Mouse (Mus musculus) layer of hippocampus, postnatal 10 days (tissue): ENCODE measurements around the gene Gpc2. TPM values are rescaled to one million over a fixed set of nuclear protein-coding genes. Genes with fewer than 3 reads are reported as not detected.

Experiments used
- DNase-seq, 2 experiments: peaks; one replicate each; pipeline ENCODE4 v3.0.0; 2021; ENCODE audit warnings: low spot score in 2 of 2
- total RNA-seq, 2 experiments: library from RNA; stranded (reverse); gene quantifications; 2 replicates each; pipeline ENCODE4 v1.2.3; 2021

Gene Gpc2
- total RNA-seq, 2 experiments from 2014 or later: 11.2 to 11.8 TPM

DNA sequence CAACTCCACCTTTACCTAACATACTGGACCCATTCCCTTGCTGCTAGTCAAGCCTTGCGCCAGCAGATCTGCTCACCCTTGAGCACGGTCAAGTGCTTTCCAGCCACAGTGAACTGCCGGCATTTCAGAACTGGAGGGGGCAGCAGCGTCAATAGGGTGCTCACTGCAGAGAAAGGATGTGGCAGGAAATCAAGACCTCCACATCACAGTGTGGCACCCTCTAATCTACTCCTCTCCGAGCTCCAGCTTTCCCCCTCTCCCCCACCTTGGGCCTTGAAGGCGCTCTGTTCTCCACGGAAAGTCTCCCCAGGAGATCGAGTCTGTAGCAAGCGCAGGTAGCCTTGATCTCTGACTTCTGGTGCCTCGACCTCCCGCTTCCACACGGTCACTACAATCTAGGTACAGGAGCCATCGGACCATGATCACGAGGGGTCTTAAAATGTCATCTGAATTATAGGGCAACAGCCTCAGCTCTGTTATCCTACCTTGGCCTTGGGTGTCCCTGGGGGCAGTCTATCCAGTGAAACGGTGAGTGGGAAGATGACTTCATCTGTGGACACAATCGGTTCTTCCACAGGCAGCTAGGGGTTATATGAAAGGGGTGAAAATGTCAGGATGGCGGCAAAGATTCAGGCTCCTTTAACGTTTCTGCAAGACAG is 17.1 kb downstream of the Gpc2 start:
- no peak for DNase-seq

DNA sequence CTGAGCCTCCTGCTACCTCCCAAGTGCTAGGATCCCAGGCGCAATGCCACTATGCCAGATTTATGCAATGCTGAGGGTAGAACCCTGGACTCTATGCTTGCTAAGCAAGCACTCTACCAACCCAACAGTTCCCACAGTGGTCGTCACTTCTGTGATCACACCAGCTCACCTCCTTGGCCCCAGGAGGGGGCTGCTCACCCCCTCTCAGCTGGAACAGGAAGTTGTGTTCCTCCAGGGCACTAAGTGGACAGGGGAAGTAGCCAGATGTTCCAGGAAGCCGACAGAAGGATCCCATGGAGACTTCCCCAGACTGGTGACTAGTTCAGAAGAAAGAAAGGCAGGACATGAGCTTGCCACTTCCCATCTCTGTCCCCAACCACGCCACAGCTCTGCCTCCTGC is 17.8 kb downstream of the Gpc2 start:
- no peak for DNase-seq

DNA sequence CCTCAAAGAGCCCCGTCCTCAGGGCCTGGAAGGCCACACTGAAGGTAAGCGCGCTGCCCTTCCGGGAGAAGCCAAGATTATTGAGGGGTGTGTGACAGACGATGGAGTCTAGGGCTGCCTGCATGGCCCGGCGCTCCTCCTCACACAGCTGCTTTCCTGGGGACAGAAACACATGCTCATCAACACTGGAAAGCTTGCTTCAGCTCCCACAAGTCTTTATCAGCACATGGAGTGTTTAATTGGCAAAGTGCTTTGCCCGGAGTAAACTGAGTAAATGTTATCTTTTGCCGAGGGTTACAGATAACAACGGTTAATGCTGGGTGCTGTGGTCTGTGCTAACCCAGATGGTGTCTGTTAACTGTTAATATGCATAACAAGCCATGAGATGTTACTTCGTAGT is 19.0 kb downstream of the Gpc2 start:
- peak in 1 of 2 experiments; percentile 9 for DNase-seq

DNA sequence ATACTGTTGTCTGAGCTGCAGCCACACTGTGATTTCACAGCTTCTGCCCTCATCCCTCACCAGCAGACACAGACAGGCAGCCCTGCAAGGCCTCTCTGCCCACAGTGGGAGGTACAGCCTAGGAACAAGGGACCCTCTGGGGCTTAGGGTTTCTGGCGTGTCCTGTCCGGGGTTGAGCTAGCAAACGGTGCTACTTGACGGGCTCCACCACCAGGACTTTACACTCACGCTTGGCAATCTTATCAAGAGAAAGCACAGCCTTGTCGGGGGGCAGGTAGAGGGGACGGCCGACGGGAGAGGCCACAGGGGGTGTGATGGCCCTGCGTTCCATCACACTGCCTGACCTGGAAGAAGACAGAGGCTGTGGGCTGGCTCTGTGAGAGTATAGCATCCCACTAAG is 19.8 kb downstream of the Gpc2 start:
- no peak for DNase-seq

DNA sequence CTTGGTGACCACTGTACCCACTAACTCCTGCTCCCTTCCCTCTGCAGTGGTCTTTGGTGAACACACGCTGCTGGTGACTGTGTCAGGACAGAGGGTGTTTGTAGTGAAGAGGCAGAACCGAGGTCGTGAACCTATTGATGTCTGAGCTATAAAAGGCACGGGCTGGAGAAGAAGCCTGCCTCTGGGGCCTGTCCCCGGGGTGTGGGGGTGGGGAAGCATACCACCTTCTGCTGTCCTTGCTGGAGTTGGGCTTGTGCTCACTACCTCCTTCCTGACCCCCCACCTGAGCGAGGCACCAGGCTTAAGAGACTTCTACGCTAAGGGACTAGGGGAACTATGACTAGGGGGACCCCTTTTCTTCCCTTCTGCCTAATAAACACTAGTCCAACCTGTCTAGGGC is 20.8 kb downstream of the Gpc2 start:
- peak in 1 of 2 experiments; percentile 10 for DNase-seq

DNA sequence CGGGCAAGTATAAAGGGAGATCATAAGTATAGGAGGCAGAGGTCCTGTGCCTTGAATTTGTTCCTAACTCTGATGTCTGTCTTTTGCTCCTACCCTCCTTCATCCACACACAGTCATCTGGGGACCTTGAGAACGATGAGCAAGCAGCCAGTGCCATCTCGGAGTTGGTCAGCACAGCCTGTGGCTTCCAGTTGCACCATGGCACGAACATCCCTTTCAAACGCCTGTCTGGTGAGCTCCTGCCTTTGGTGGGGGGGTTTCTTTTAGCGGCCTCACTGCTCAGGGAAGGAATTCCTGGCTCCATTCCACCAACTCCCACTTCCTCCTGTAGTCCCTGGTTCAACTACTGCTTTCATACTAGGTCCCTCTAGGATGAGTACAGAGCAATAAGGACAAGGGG is 21.3 kb downstream of the Gpc2 start:
- peak in 1 of 2 experiments; percentile 14 for DNase-seq

DNA sequence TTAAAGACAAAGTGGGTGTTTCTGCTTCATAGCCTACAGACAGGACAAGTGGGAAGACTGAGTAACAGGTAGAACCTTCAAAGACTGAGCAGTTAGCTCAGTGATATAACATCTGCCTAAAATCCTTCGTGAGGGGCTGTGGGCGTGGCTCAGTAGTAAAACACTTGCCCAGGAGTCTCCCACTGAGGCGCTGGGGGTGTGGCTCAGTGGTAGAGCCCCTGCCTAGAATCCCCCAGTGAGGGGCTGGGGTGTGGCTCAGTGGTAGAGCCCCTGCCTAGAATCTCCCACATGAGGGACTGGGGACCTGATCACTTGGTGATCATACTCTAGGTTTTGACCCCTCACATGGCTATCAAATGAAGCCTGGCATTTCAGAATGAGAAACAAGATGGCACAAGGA is 21.7 kb downstream of the Gpc2 start:
- no peak for DNase-seq

DNA sequence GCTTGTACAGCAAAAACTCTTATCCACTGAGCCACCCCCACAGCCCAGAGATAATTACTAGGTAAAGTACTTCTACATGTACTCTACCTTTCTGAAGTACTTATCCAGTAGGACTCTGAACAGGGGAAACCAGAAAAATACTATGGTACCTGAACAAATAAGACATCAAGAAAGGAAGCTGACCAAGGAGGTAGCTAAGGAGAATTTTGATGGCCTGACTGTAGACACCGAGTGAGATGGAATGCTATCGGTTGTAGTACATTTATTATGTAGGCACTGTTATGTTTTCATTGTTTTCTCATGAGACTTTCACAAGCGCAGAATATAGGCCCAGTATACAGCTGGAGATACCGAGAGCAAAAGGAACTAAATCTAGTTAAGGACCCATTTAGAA is 22.2 kb downstream of the Gpc2 start:
- no peak for DNase-seq

DNA sequence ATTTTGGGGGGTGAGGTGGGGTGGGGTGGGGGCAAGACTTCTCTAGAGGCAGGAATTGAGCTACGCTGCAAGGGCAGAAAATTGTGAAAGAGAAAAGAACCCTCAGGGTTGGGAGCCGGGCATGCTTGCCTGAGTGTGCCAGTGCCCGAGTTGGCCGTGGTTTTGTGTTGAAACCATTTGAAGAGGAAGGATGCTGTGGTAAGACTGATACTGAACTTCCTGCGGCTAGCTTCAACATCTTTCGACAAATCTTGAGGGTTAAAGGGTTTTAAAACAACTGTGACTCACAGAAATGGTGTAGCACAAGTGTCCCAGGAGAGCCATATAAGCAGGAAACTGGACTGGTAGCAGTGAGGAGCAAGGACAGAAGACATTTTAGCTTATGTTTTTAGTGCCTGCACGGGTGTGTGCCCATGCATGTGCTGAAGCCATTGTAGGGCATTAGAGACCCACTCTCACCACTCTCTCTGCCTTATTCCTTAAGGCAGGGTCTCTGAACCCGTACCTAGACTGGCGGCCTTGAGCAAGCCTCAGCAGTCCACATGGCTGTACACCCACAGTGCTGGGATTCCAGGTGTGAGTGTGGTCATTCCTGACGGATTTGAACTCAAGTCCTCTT is 22.7 kb downstream of the Gpc2 start:
- DNase-seq: no peak

DNA sequence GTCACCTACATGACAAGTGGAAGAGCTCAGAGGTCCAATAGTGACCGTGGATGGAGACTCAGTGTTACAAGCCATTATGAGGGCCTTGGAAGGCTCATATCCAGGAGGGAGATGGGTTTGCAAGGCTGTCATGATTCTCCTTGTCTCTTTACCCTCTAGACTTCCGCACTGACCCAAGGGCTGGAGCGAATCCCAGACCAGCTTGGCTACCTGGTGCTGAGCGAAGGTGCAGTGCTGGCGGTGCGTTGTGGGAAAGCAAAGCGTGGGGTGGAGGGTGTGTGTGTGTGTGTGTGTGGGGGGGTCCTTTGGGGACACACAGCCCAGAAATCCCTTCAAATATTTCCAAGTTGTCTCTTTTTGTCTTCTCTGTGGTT is 23.7 kb downstream of the Gpc2 start:
- no peak for DNase-seq

DNA sequence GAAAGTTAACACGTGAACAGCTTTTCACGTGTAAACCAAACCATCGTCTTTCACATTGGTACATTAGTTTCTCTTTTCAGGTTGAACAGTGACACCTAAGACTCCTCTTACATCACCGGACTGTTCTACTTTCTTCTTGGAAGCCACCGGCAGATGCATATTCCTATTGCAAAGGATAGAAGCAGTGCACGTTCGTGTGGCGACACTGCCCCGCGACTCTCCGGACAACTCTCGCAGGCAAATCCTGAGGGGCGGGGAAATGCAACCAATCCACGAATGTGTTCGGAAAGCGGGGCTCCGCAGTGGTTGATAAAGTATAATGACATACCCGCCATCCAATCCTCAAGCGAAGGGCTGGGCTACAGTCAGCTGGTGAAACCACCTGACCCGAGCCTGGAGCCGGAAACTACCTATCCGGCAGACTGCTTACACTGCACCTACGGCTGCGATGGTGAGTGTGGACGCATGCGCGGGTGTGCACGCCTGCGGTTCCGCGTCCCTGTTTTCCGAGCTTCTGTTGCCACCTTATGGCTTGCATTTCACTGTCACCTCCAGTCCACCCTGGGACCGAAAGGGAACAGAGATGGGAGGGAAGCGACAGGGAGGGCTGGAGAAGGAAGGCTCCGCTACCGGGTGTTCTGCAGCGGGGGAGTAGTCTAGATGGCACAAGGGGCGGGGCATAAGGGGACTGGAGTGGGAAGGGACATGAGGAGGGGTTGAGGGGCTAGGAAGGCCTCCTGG is 24.3 kb downstream of the Gpc2 start, which contains the start of gene Lamtor4:
TSS of gene Lamtor4 (plus strand) at position 130 of the 741 bp plus-strand sequence.
- peak; percentile 85 to 92 for DNase-seq

DNA sequence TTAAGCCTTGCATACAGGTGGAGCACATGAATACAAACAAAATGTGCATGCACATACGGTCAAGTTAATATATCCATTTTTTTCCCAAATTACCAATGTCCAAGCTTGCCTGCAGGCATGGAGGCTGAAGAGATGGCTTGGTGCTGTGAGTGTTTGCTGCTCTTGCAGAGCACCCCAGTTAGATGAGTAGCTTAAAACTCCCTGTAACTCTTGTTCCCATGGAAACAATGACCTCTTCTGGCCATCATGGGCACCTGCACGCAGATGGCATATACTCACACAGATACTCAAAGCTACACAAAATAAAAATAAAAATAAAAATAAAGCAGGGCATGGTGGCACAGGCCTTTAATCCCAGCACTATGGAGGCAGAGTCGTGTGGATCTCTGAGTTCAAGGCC is 26.7 kb downstream of the Gpc2 start:
- DNase-seq: no peak

DNA sequence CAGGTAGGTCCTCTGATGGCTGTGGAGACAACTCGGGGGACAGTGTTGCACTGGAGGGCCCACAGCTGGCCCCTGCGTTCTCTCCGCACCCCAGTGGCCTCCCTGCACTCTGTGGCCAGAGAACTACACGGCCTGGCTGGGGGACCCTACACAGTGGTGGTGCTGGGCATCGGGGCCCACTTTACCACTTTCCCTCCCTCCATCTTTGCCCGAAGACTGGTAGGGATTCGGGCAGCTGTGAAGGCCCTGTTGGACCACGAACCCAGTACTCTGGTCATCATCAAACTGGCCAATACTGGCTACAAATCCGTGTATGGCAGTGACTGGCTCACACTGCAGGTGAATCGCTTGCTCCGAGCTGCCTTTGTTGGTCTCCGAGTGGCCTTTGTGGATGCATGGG is 28.7 kb downstream of the Gpc2 start:
- DNase-seq: no peak

DNA sequence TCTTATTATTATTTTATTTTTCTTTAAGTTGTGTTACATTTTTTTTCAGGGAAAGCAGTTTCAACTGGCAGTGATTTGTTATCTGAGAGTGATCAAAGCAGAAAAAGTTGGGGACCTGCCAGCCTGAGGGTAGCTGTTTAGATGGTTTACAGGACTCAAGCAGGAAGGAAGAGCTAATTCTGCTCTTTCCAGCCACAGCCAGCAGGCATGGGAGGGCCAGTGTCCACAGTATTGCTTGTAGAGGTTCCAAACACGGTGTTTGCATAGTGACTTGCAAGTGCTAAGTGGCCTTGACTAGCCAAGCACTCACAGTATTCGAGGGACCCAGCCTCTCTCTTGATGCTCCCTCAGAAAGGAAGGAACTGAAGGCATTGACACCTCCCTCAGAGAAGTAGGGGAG is 38.3 kb downstream of the Gpc2 start:
- no peak for DNase-seq

DNA sequence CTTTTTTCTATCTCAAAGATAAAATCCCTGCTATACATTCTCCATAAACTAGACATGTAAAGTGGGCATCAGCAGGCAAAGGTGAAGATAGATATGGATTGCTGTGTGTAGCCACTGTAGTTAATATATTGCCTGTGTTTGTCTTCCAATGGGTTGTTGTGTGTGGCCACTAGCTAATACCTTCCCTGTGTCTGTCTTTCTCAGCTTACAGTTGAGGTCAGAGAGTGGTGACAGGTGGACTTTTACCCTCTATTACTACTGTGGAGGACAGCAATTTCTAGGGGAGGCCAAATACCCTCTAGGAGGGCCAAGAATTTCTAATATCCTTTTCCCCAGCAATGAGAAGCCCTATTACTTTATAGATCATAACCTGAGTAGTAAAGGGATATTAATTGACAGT is 45.6 kb downstream of the Gpc2 start:
- DNase-seq: no peak

DNA sequence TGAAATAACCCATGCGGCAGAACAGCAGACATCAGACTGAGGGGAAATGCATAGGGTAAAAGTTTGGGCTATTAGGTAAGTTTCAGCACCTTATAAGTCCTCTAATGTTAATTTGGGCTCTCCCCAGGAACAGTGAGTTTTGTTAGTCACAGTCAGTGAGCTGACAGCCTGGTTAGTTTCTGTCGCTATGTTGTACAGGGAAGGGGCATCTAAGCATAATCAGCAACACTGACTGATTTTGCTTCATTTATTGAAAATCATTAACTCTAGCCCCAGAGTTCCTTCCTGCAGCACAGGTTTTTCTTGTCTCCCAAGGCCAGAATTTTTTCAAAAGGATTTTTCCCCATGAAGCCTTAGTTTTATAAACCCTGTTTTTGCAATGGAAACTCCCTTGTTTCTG is 46.0 kb downstream of the Gpc2 start:
- no peak for DNase-seq

DNA sequence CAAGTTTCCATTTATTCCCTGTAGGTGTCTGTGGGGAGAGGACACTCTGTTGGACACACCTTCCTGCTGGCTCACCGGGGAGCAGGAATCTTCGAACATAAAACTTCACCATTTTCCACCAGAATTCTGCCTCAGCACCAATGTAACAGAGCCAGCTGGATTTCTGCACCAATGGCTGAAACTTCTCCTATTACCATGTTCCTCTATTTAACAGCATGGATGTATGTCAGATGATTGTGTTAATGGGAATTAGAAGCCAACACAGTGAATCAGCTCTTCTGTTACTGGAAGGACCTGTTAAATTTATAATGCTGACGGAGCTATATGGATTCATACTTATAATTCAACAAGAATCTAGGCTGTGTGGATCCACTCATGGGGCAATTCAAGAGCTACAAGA is 50.3 kb downstream of the Gpc2 start:
- DNase-seq: no peak

DNA sequence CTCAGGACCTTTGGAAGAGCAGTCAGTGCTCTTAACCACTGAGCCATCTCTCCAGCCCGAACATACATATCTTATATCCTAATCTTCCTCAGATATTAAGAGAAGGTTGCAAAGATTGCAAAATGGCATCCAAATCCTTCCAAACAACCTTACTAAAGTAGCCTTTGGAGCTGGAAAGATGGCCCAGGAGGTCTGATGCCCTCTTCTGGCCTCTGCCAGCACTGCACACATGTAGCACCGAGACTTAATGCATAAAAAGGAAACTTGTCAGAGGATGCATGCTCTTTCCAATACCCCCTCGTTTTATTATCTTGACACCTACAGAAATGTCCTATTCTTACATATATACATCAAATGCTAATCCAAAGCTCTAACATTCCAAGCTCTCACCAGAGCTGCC is 51.8 kb downstream of the Gpc2 start:
- peak; percentile 26 to 35 for DNase-seq

DNA sequence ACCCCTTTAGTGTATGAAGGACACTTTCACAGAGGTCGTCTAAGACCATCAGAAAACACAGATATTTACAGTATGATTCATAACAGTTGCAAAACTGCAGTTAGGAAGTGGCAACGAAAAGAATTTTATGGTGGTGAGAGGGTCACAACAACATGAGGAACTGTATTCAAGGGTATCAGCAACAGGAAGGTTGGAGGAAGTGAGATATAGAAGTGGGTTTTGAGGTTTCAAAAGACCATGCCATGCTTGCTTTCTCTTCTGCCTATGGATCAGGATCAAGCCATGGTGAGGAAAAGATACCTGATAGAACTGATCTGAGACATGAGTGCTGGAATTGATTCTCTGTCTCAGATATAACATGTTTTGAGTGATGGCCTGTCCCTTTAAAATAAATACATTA is 52.4 kb downstream of the Gpc2 start:
- no peak for DNase-seq

DNA sequence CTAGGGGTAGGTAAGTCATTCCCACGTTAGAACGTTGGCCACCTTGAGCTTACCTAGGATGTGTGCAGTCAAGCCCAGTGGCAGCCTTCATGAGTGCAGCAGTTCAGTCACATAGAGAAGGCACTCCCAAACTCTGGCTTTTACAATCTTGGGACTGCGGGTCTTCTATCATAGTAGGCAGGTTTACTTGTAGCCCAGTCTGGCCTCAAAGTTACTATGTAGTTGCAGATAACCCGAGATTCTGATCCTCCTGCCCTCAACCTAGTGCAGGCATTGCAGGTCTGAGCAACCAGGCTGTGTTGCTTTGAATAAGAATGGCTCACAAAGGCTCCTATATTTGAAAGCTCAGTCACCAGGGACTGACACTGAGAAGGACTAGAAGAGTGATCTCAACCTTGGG is 53.3 kb downstream of the Gpc2 start:
- no peak for DNase-seq

DNA sequence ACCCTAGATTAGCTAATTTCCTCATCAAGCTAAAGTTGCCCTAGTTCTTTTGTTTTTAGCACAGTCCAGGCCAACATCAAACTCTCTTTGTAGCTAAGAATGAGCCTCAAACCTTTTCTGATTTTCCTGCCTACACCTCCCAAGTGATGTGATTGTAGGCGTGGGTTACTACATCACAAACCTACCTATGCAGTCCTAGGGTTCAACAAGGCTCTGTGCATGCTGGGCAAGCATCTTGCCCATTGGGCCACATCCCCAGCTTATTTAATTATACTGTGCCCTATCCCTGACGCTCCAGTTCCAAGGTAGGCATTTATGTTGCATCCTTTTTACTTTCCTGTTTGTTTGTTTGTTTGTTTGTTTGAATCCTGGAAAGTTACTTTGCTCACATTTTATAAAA is 54.1 kb downstream of the Gpc2 start, which contains the start of gene Nxpe5:
TSS of gene Nxpe5 (plus strand) at position 199 of the 400 bp plus-strand sequence.
- DNase-seq: no peak
